In the genomic region with DNA sequence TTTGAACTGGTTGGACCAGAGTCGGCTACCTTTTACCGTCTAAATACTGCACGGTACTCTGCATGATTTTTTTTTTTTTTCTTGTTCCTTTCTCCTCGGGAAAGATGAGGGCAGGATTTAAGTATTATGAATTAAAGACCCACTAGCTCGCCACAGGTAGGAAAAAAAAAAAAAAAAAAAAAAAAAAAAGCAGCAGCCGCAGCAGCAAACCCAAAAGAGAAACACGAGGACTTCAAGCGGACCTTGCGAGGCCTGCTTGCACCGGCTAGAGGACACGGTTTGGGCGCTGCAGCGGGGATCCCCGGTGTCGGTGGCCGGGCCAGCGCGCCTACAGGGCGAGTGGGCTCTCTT, we compare ENCODE assay signal across 8 mouse cellular contexts. TPM values are rescaled to one million over a fixed set of nuclear protein-coding genes. Genes with fewer than 3 reads are reported as not detected.
DNase-seq lines count a peak whose midpoint lies in the region; ATAC-seq and TF ChIP-seq lines count a peak whose summit lies in the region.

No protein-coding gene starts in this region.

- no peaks in the 10 kb centered on the region for H3K27me3 ChIP-seq in embryonic facial prominence, embryonic 11.5 days (ENCODE audit: control insufficient read depth, insufficient read depth, low read length)
- H3K27me3 ChIP-seq in intestine, embryonic 14.5 days (replicated peaks; ENCODE audit: control insufficient read depth, insufficient read depth, low read length): no peaks in the 10 kb centered on the region
- no peaks in the 10 kb centered on the region for H3K27me3 ChIP-seq in neural tube, embryonic 12.5 days (replicated peaks)

- H3K36me3 ChIP-seq in embryonic facial prominence, embryonic 11.5 days (replicated peaks; ENCODE audit: control insufficient read depth, insufficient read depth, low read depth, low read length): no peaks in the 10 kb centered on the region
- no peaks in the 10 kb centered on the region for H3K36me3 ChIP-seq in intestine, embryonic 14.5 days (ENCODE audit: control insufficient read depth, insufficient read depth, low read length)
- H3K36me3 ChIP-seq in neural tube, embryonic 12.5 days: no peaks in the 10 kb centered on the region

- H3K9me3 ChIP-seq in embryonic facial prominence, embryonic 11.5 days (replicated peaks; ENCODE audit: control insufficient read depth, low read length): no peaks in the 10 kb centered on the region
- H3K9me3 ChIP-seq in intestine, embryonic 14.5 days (ENCODE audit: control insufficient read depth, low read length): no peaks in the 10 kb centered on the region
- H3K9me3 ChIP-seq in neural tube, embryonic 12.5 days: no peaks in the 10 kb centered on the region

- H3K4me3 ChIP-seq in lung, adult 2 months (replicated peaks; ENCODE audit: extremely low read depth, low read depth, low read length): peak overlapping the region; percentile 97
- H3K4me3 ChIP-seq in embryonic facial prominence, embryonic 11.5 days (ENCODE audit: low read depth, low read length): peak overlapping the region; percentile 97
- peak overlapping the region; percentile 77 for H3K4me3 ChIP-seq in intestine, embryonic 14.5 days (ENCODE audit: low read depth, low read length)
- H3K4me3 ChIP-seq in neural tube, embryonic 12.5 days: peak overlapping the region; percentile 97

- H3K4me1 ChIP-seq in lung, adult 2 months (ENCODE audit: control insufficient read depth, insufficient read depth, low read length): no peaks in the 10 kb centered on the region; the same call in none of the 2 replicates
- H3K4me1 ChIP-seq in embryonic facial prominence, embryonic 11.5 days (ENCODE audit: control insufficient read depth, insufficient read depth, low read length): no peaks in the 10 kb centered on the region; the same call in 1 of the 2 replicates
- H3K4me1 ChIP-seq in intestine, embryonic 14.5 days (replicated peaks; ENCODE audit: control insufficient read depth, insufficient read depth, low read length): peaks cover 9% of the 10 kb centered on the region; the same call in 1 of the 2 replicates
- 0 out of 2 replicates have a peak, but pooled peaks cover 3% of the 10 kb centered on the region for H3K4me1 ChIP-seq in neural tube, embryonic 12.5 days

- no peak for TF ChIP-seq CTCF in lung, adult 2 months (IDR thresholded peaks at IDR 0.05; ENCODE audit: insufficient read depth, low read length)

- DNase-seq in lung, adult 2 months: no peak
- no peak for DNase-seq in lung, adult 18-20 months
- no peak for DNase-seq in embryonic facial prominence, embryonic 11.5 days (ENCODE audit: low spot score)
- DNase-seq in intestine, embryonic 14.5 days (ENCODE audit: low spot score): no peak
- DNase-seq in Muller cell, postnatal 12 days (ENCODE audit: inconsistent ontology term): no peak
- no peak for DNase-seq in right cerebral cortex, postnatal 14 days

- H3K4me2 ChIP-seq in embryonic facial prominence, embryonic 11.5 days (ENCODE audit: low read depth, low read length): peak overlapping the region; percentile 40
- peak overlapping the region; percentile 58 for H3K4me2 ChIP-seq in intestine, embryonic 14.5 days (ENCODE audit: low read length)
- peak overlapping the region; percentile 96 for H3K4me2 ChIP-seq in neural tube, embryonic 12.5 days (replicated peaks)

- peak overlapping the region; percentile 68 for H3K9ac ChIP-seq in embryonic facial prominence, embryonic 11.5 days (replicated peaks; ENCODE audit: low read length)
- peak overlapping the region; percentile 97 for H3K9ac ChIP-seq in intestine, embryonic 14.5 days (ENCODE audit: low read length)
- H3K9ac ChIP-seq in neural tube, embryonic 12.5 days: peak overlapping the region; percentile 96

- under 1% methylated on average over 19 of the region's 19 CpGs for WGBS in lung, adult 2 months
- under 1% methylated on average over 19 of the region's 19 CpGs for WGBS in embryonic facial prominence, embryonic 11.5 days
- WGBS in intestine, embryonic 14.5 days: under 1% methylated on average over 19 of the region's 19 CpGs
- 0% methylated on average over 19 of the region's 19 CpGs for WGBS in neural tube, embryonic 12.5 days

- ATAC-seq in embryonic facial prominence, embryonic 11.5 days (replicated peaks; ENCODE audit: insufficient number of reproducible peaks, low FRiP score, low TSS enrichment, low read depth): no peak
- ATAC-seq in intestine, embryonic 14.5 days (replicated peaks; ENCODE audit: low FRiP score, low TSS enrichment, low read depth): no peak
- ATAC-seq in neural tube, embryonic 12.5 days (ENCODE audit: low FRiP score, low read depth): no peak
- ATAC-seq in cerebellum, adult (ENCODE audit: insufficient number of reproducible peaks, low FRiP score, low TSS enrichment): no peak; the same call in 1 of the 2 replicates

- no peak for TF ChIP-seq POLR2A in lung, adult 2 months (IDR thresholded peaks at IDR 0.05; ENCODE audit: borderline replicate concordance, extremely low read depth, low read depth, low read length)

- peak overlapping the region; percentile 43; the same call in 1 of the 2 replicates for H3K27ac ChIP-seq in embryonic facial prominence, embryonic 11.5 days (replicated peaks; ENCODE audit: low read depth, low read length)
- peak overlapping the region; percentile 99 for H3K27ac ChIP-seq in intestine, embryonic 14.5 days (ENCODE audit: low read depth)
- peak overlapping the region; percentile 98; the same call in 1 of the 2 replicates for H3K27ac ChIP-seq in neural tube, embryonic 12.5 days

RNA-seq across cellular contexts. Expression of gene Atp2b1, which starts 0.6 kb away (rescaled TPM):
- 19.0 and 23.2 TPM in 2 replicates for polyA plus RNA-seq in lung, adult 2 months (2012; rRNA removed)
- 92.0 and 94.1 TPM in 2 replicates for polyA plus RNA-seq in embryonic facial prominence, embryonic 11.5 days (2014; fragmentation: Nextera tagmentation; extraction: Ambion mirVana)
- 171 and 173 TPM in 2 replicates for polyA plus RNA-seq in intestine, embryonic 14.5 days (2014; fragmentation: Nextera tagmentation; extraction: Ambion mirVana)
- polyA plus RNA-seq in neural tube, embryonic 12.5 days (2016; fragmentation: Nextera tagmentation; extraction: Ambion mirVana): 194 and 225 TPM in 2 replicates

Comparison
In these comparisons a context has a peak if more than half of its experiments do, and no peak if none do; other contexts are left out.
1. H3K27ac ChIP-seq: peak in every context shown above with its lines; median percentile 99 in intestine, embryonic 14.5 days; 98 in neural tube, embryonic 12.5 days; 43 in embryonic facial prominence, embryonic 11.5 days.
2. H3K4me2 ChIP-seq: peak in every context shown above with its lines; median percentile 96 in neural tube, embryonic 12.5 days; 58 in intestine, embryonic 14.5 days; 40 in embryonic facial prominence, embryonic 11.5 days.